Mouse (Mus musculus): ENCODE results near the gene Tepsin. TPM values are rescaled to one million over a fixed set of nuclear protein-coding genes. Genes with fewer than 3 reads are reported as not detected.

The Tepsin gene
- total RNA-seq, 2 experiments from 2014 or later = 15.1 to 16.9 TPM

GRCm38 (mm10) chr11:120110554-120110953 lies 12.0 kb upstream of the Tepsin start:
- DNase-seq = no peak

GRCm38 (mm10) chr11:120109558-120110210 lies 11.2 kb upstream of the Tepsin start:
- no peak for DNase-seq

- DNase-seq = no peak
These were observed 9.3 kb upstream of the Tepsin start for GRCm38 (mm10) chr11:120107796-120108195.

GRCm38 (mm10) chr11:120107026-120107425 lies 8.5 kb upstream of the Tepsin start:
- no peak for DNase-seq

- DNase-seq = no peak
These were observed 5.0 kb upstream of the Tepsin start for GRCm38 (mm10) chr11:120103431-120103997.

GRCm38 (mm10) chr11:120101036-120101435 lies 2.5 kb upstream of the Tepsin start:
- DNase-seq = peak; percentile 65 to 70

GRCm38 (mm10) chr11:120092817-120093591 lies 5.5 kb downstream of the Tepsin start:
- no peak for DNase-seq

- DNase-seq = no peak
These were observed 7.9 kb downstream of the Tepsin start for GRCm38 (mm10) chr11:120090661-120091060.

GRCm38 (mm10) chr11:120086702-120087152 lies 11.8 kb downstream of the Tepsin start, which contains the start of gene Cep131:
Gene Cep131 (minus strand): TSS chr11:120086827.
- peak; percentile 97 for DNase-seq

- peak in 1 of 2 experiments; percentile 26 for DNase-seq
These were observed 12.5 kb downstream of the Tepsin start for GRCm38 (mm10) chr11:120085891-120086627.

GRCm38 (mm10) chr11:120080282-120080681 lies 18.2 kb downstream of the Tepsin start:
- no peak for DNase-seq

- no peak for DNase-seq
These were observed 22.3 kb downstream of the Tepsin start for GRCm38 (mm10) chr11:120076191-120076590.

- no peak for DNase-seq
These were observed 25.4 kb downstream of the Tepsin start for GRCm38 (mm10) chr11:120072986-120073647.

- DNase-seq = no peak
These were observed 26.7 kb downstream of the Tepsin start for GRCm38 (mm10) chr11:120071731-120072320.

- DNase-seq = no peak
These were observed 27.5 kb downstream of the Tepsin start for GRCm38 (mm10) chr11:120071065-120071464.

GRCm38 (mm10) chr11:120070286-120070930 lies 28.1 kb downstream of the Tepsin start:
- no peak for DNase-seq

- no peak for DNase-seq
These were observed 29.3 kb downstream of the Tepsin start for GRCm38 (mm10) chr11:120069261-120069660.

- no peak for DNase-seq
These were observed 30.7 kb downstream of the Tepsin start for GRCm38 (mm10) chr11:120067834-120068233.

GRCm38 (mm10) chr11:120065291-120065690 lies 33.2 kb downstream of the Tepsin start:
- DNase-seq = no peak

- DNase-seq = no peak
These were observed 33.9 kb downstream of the Tepsin start for GRCm38 (mm10) chr11:120064668-120065040.

- no peak for DNase-seq
These were observed 34.4 kb downstream of the Tepsin start for GRCm38 (mm10) chr11:120064006-120064667.
